Mouse (Mus musculus) adrenal gland (tissue): ENCODE data around the gene Fam243.

Experiments used
- intact Hi-C: fragments of 180-260 bp; cut with DNase I; formaldehyde crosslinking; loops from one replicate; pipeline ENCODE4 v1.15.1; 2025
- long read RNA-seq, 2 experiments: library from polyadenylated mRNA; unstranded; transcript quantifications; one replicate each; pipeline ENCODE4 v2.0.0; 2020; ENCODE audit warnings: borderline replicate concordance in 1 of 2; ENCODE audit not compliant: insufficient replicate concordance in 1 of 2

The Fam243 gene
- long read RNA-seq, experiment 1, result 0 reads
- long read RNA-seq, experiment 2, result 0 reads

GRCm38 (mm10) chr16:92321341-92321740 lies at the start of gene Fam243:
Fam243 (minus strand) TSS chr16:92321441.
- intact Hi-C loops, result no loop called here

- intact Hi-C loops, result no loop called here
Measured at GRCm38 (mm10) chr16:92369260-92369659, 48.0 kb upstream of the Fam243 start.

- intact Hi-C loops, result no loop called here
Measured at GRCm38 (mm10) chr16:92365477-92365876, 44.2 kb upstream of the Fam243 start.

GRCm38 (mm10) chr16:92360711-92361110 lies 39.5 kb upstream of the Fam243 start:
- intact Hi-C loops, result no loop called here

GRCm38 (mm10) chr16:92359229-92359628 lies 38.0 kb upstream of the Fam243 start, which contains the start of gene Kcne1:
Kcne1 (minus strand) TSS chr16:92359468.
- intact Hi-C loops, result no loop called here

- intact Hi-C loops, result no loop called here
Measured at GRCm38 (mm10) chr16:92358734-92359133, 37.5 kb upstream of the Fam243 start.

GRCm38 (mm10) chr16:92357566-92357965 lies 36.3 kb upstream of the Fam243 start:
- intact Hi-C loops, result no loop called here

GRCm38 (mm10) chr16:92357023-92357422 lies 35.8 kb upstream of the Fam243 start:
- intact Hi-C loops, result no loop called here

GRCm38 (mm10) chr16:92355982-92356381 lies 34.7 kb upstream of the Fam243 start:
- intact Hi-C loops, result no loop called here

- intact Hi-C loops, result no loop called here
Measured at GRCm38 (mm10) chr16:92355366-92355765, 34.1 kb upstream of the Fam243 start.

GRCm38 (mm10) chr16:92353897-92354296 lies 32.7 kb upstream of the Fam243 start:
- intact Hi-C loops, result no loop called here

GRCm38 (mm10) chr16:92353295-92353694 lies 32.1 kb upstream of the Fam243 start:
- intact Hi-C loops, result no loop called here

- intact Hi-C loops, result no loop called here
Measured at GRCm38 (mm10) chr16:92348941-92349340, 27.7 kb upstream of the Fam243 start.

- intact Hi-C loops, result no loop called here
Measured at GRCm38 (mm10) chr16:92346297-92346916, 25.2 kb upstream of the Fam243 start.

- intact Hi-C loops, result no loop called here
Measured at GRCm38 (mm10) chr16:92345177-92345576, 23.9 kb upstream of the Fam243 start.

- intact Hi-C loops, result loop anchor here (1.0 to 5.0 kb wide), 3 partner anchors 41 to 137 kb away; no protein-coding TSS in a partner anchor
Measured at GRCm38 (mm10) chr16:92340612-92341511, 19.6 kb upstream of the Fam243 start.

GRCm38 (mm10) chr16:92336280-92336679 lies 15.0 kb upstream of the Fam243 start:
- intact Hi-C loops, result no loop called here

GRCm38 (mm10) chr16:92334600-92334999 lies 13.4 kb upstream of the Fam243 start:
- intact Hi-C loops, result loop anchor here (2.0 kb wide), 1 partner anchor 20 kb away; no protein-coding TSS in a partner anchor

GRCm38 (mm10) chr16:92330966-92331365 lies 9.7 kb upstream of the Fam243 start:
- intact Hi-C loops, result no loop called here

GRCm38 (mm10) chr16:92327911-92328310 lies 6.7 kb upstream of the Fam243 start:
- intact Hi-C loops, result no loop called here

- intact Hi-C loops, result no loop called here
Measured at GRCm38 (mm10) chr16:92325062-92325406, 3.8 kb upstream of the Fam243 start.

GRCm38 (mm10) chr16:92324309-92325061 lies 3.2 kb upstream of the Fam243 start:
- intact Hi-C loops, result no loop called here
